Mouse (Mus musculus): ENCODE measurements around the gene Ldha. TPM values are rescaled to one million over a fixed set of nuclear protein-coding genes. Genes with fewer than 3 reads are reported as not detected.
"Not testable (repeated sequence)": the region's sequence is repeated elsewhere in the genome, so short reads cannot be mapped to it uniquely, and the experiment has no call there.

Gene Ldha
- polyA plus RNA-seq, 1 experiment = 165 TPM

DNA sequence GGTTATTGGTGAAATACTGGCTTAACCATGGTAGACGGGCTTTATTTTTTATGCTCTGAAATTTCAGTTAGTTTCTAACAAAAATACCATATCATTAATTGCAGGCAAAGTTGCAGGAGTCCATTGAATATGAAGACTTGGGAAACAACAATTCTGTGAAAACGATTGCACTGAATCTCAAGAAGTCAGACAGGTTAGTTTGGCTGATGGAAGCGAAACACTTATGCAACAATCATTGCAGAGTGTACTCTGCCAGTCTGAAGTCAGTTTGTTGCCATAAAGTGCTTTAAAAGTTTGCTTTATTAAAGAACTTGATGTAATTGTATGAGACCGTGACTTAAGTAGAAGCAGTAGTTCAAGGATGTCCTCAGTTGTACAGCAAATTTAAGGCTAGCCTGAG is 27.3 kb upstream of the Ldha start:
- DNase-seq (ENCODE audit: low read depth in 1 of 2, low spot score in 2 of 2) = no peak
- Histone ChIP-seq H3K27ac (ENCODE audit: insufficient read depth, low read length) (no peak overlapping the region), H3K4me1 (ENCODE audit: control insufficient read depth, insufficient read depth, insufficient read length) (no peaks in the 10 kb centered on the region), H3K4me3 (ENCODE audit: extremely low read depth, insufficient read depth, insufficient read length) (no peak overlapping the region), H3K36me3 (ENCODE audit: control insufficient read depth, insufficient read depth, low read length) (peaks cover 37% of the 10 kb centered on the region), H3K27me3 (ENCODE audit: control insufficient read depth, insufficient read depth, low read length) (no peaks in the 10 kb centered on the region)
- TF ChIP-seq CTCF (IDR thresholded peaks at IDR 0.05; ENCODE audit: extremely low read depth, insufficient read depth, insufficient read length, insufficient replicate concordance) (no peak), POLR2A (IDR thresholded peaks at IDR 0.05; ENCODE audit: low read depth, low read length) (no peak)
- WGBS = 91% methylated on average over 4 of the region's 4 CpGs

DNA sequence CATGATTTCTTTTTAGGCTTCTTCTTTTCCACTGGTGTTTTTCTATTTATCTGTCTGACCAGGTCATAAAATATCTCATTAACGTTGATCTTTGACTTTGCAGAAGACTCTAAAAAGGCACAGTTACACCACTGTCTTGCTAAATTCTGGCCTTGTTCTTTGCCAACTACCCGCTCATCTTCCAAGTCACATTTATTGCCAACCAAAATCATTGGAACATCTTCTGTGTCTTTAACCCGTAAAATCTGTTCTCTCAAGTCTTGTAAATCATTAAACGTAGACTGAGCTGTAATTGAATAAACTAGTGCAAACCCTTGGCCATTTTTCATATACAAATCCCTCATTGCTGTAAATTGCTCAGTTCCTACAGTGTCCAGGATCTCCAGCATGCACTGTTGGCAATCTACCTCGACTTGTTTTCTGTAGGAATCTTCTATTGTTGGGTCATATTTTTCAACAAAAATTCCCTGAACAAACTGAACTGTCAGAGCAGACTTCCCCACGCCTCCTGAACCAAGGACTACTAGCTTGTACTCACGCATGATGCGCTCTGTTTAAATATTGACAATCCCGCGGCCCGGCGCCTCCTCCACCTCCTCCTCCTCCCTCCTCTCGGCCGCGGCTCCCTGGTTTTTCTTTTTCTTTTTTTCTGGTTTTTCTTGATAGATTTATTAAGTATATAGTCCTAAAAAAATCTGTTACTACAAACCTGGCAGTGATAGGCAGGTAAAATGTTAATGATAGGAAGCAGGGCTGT is 20.2 kb upstream of the Ldha start:
- DNase-seq (ENCODE audit: low read depth in 1 of 2, low spot score in 2 of 2); H3K4me1 ChIP-seq (ENCODE audit: control insufficient read depth, insufficient read depth, insufficient read length); H3K27ac ChIP-seq (ENCODE audit: insufficient read depth, low read length); H3K4me3 ChIP-seq (ENCODE audit: extremely low read depth, insufficient read depth, insufficient read length); H3K27me3 ChIP-seq (ENCODE audit: control insufficient read depth, insufficient read depth, low read length): not testable (repeated sequence)
- H3K36me3 ChIP-seq (ENCODE audit: control insufficient read depth, insufficient read depth, low read length) = peaks cover 34% of the 10 kb centered on the region
- 93% methylated on average over 15 of the region's 15 CpGs for WGBS

- Histone ChIP-seq H3K27ac (ENCODE audit: insufficient read depth, low read length) (no peak overlapping the region), H3K4me3 (ENCODE audit: extremely low read depth, insufficient read depth, insufficient read length) (no peak overlapping the region), H3K36me3 (ENCODE audit: control insufficient read depth, insufficient read depth, low read length) (peaks cover 7% of the 10 kb centered on the region), H3K4me1 (ENCODE audit: control insufficient read depth, insufficient read depth, insufficient read length) (peaks cover 6% of the 10 kb centered on the region; the same call in 1 of the 2 replicates), H3K27me3 (ENCODE audit: control insufficient read depth, insufficient read depth, low read length) (no peaks in the 10 kb centered on the region)
- 86% methylated on average over 20 of the region's 20 CpGs for WGBS
- TF ChIP-seq POLR2A (IDR thresholded peaks at IDR 0.05; ENCODE audit: low read depth, low read length) = no peak
- DNase-seq (ENCODE audit: low read depth in 1 of 2, low spot score in 2 of 2) = no peak
Measured at GRCm38 (mm10) chr7:46827046-46827802, 14.1 kb upstream of the Ldha start.

DNA sequence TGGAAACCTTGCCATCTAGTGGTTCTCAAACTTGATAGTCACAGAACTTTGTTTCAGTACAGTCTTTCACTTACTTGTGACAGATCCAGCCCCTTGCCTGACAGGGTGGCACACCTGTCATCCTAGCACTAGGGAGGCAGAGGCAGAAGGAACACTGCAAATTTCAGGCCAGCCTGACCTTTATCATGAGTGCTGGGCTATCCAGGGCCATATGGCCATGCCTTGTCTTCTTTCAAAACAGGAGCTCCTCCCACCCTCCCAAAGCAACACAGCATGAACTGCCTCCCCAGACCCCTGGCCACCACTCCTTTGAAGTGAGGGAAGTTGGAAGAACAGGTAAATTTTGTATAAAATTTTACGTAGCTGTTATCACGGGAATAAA is 13.5 kb upstream of the Ldha start:
- WGBS = 93% methylated on average over 2 of the region's 2 CpGs
- H3K36me3 ChIP-seq (ENCODE audit: control insufficient read depth, insufficient read depth, low read length) = peaks cover 2% of the 10 kb centered on the region; the same call in 1 of the 2 replicates
- H3K4me3 ChIP-seq (ENCODE audit: extremely low read depth, insufficient read depth, insufficient read length) = no peak overlapping the region
- no peaks in the 10 kb centered on the region for H3K27me3 ChIP-seq (ENCODE audit: control insufficient read depth, insufficient read depth, low read length)
- no peak for DNase-seq (ENCODE audit: low read depth in 1 of 2, low spot score in 2 of 2)
- no peak overlapping the region for H3K27ac ChIP-seq (ENCODE audit: insufficient read depth, low read length)
- TF ChIP-seq POLR2A (IDR thresholded peaks at IDR 0.05; ENCODE audit: low read depth, low read length) (no peak), CTCF (IDR thresholded peaks at IDR 0.05; ENCODE audit: extremely low read depth, insufficient read depth, insufficient read length, insufficient replicate concordance) (no peak)
- peaks cover 6% of the 10 kb centered on the region; the same call in 1 of the 2 replicates for H3K4me1 ChIP-seq (ENCODE audit: control insufficient read depth, insufficient read depth, insufficient read length)

DNA sequence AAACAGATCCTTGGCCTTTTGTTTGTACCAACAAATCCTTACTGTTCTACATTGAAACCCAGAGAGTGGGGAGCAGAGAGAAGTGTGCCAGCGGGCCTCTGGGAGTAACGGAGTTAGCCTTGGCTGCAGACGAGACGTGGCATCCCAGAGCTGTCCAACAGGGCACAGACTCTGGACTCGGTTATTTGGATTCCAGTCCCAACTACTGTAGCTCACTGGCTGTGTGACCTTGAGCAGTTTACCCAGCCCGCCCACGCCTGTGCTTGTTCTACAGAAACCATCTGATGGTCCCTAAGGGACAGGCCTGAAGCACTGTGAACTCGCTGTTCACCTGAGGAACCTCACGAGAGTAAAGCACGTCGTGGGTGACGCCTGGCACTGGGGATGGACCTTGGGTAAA is 11.4 kb upstream of the Ldha start:
- H3K36me3 ChIP-seq (ENCODE audit: control insufficient read depth, insufficient read depth, low read length) = no peaks in the 10 kb centered on the region
- peaks cover 9% of the 10 kb centered on the region; the same call in 1 of the 2 replicates for H3K4me1 ChIP-seq (ENCODE audit: control insufficient read depth, insufficient read depth, insufficient read length)
- no peak for DNase-seq (ENCODE audit: low read depth in 1 of 2, low spot score in 2 of 2)
- H3K27me3 ChIP-seq (ENCODE audit: control insufficient read depth, insufficient read depth, low read length) = no peaks in the 10 kb centered on the region
- H3K27ac ChIP-seq (ENCODE audit: insufficient read depth, low read length) = no peak overlapping the region
- 81% methylated on average over 12 of the region's 12 CpGs for WGBS
- H3K4me3 ChIP-seq (ENCODE audit: extremely low read depth, insufficient read depth, insufficient read length) = no peak overlapping the region
- TF ChIP-seq POLR2A (IDR thresholded peaks at IDR 0.05; ENCODE audit: low read depth, low read length) (no peak), CTCF (IDR thresholded peaks at IDR 0.05; ENCODE audit: extremely low read depth, insufficient read depth, insufficient read length, insufficient replicate concordance) (no peak)

DNA sequence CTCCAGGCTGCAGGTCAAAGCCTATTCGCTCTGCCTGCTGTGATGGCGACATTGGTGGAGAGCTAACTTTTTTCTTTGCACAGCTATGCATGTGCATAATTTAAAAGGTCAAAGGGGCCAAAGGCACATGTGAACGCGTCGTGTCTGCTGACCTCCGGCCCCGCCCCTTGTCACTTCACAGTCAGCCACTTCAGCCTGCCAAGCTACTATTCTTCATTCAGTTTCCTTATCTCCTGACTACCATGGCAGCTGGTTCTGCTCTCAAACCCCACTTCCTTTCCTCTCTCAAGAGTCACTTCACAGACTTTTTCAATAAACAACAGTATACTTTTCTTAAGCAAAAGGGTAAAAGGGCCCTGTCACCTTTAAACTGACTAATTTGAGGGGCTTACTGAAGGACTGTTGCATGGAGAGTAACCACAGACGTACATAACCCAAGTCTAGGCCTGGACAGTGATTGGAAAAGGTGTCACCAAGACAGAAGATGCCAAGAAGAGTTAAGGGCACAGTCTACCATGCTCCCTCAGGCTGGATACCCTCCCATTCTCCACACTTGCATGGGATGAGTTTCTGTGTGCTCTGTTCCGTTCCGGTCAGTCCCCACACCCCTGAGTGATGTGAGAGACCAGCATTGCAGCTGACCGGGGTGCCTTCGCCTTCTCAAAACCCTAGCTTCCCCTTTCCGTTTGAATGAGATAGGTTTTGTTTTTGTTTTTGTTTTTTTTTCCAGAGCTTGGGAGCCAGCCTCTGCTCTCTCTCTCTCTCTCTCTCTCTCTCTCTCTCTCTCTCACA is 10.3 kb upstream of the Ldha start:
- Histone ChIP-seq H3K4me3 (ENCODE audit: extremely low read depth, insufficient read depth, insufficient read length) (no peak overlapping the region), H3K27me3 (ENCODE audit: control insufficient read depth, insufficient read depth, low read length) (no peaks in the 10 kb centered on the region), H3K36me3 (ENCODE audit: control insufficient read depth, insufficient read depth, low read length) (no peaks in the 10 kb centered on the region), H3K4me1 (ENCODE audit: control insufficient read depth, insufficient read depth, insufficient read length) (peaks cover 9% of the 10 kb centered on the region; the same call in 1 of the 2 replicates), H3K27ac (ENCODE audit: insufficient read depth, low read length) (peak overlapping the region; percentile 62)
- DNase-seq (ENCODE audit: low read depth in 1 of 2, low spot score in 2 of 2) = no peak
- TF ChIP-seq POLR2A (IDR thresholded peaks at IDR 0.05; ENCODE audit: low read depth, low read length) (no peak), CTCF (IDR thresholded peaks at IDR 0.05; ENCODE audit: extremely low read depth, insufficient read depth, insufficient read length, insufficient replicate concordance) (no peak)
- 33% methylated on average over 13 of the region's 13 CpGs for WGBS

All from spleen, adult 2 months (tissue).